Mouse (Mus musculus) limb, embryonic 11.5 days (tissue): ENCODE results near the gene Anxa11. TPM values are rescaled to one million over a fixed set of nuclear protein-coding genes. Genes with fewer than 3 reads are reported as not detected.
"Not testable (repeated sequence)": the region's sequence is repeated elsewhere in the genome, so short reads cannot be mapped to it uniquely, and the experiment has no call there.

ENCODE experiments used
- ATAC-seq: fragments of 200-750 bp; cut with Nextera tagmentation; 2 replicates; pipeline ENCODE4 v1.8.0; 2017; ENCODE audit warnings: low read depth; ENCODE audit not compliant: insufficient number of reproducible peaks, low FRiP score, low TSS enrichment
- DNase-seq: peaks from one replicate; pipeline ENCODE4 v3.0.0-alpha.2; 2015; ENCODE audit warnings: low spot score
- H3K27ac ChIP-seq: fragments of 300-500 bp; sonication (generic); replicated peaks from 2 replicates; pipeline ENCODE4 v1.5.1; 2014; ENCODE audit warnings: low read depth, mild to moderate bottlenecking, low read length
- H3K27me3 ChIP-seq: fragments of 300-500 bp; sonication (generic); 2 replicates; pipeline ENCODE4 v1.6.1; 2014; ENCODE audit warnings: mild to moderate bottlenecking, low read length, mixed read lengths; ENCODE audit not compliant: control insufficient read depth, insufficient read depth
- H3K36me3 ChIP-seq: fragments of 300-500 bp; sonication (generic); 2 replicates; pipeline ENCODE4 v1.6.1; 2014; ENCODE audit warnings: mild to moderate bottlenecking, low read length, moderate library complexity, mixed read lengths; ENCODE audit not compliant: control insufficient read depth, insufficient read depth
- H3K4me1 ChIP-seq: fragments of 300-500 bp; sonication (generic); 2 replicates; pipeline ENCODE4 v1.6.1; 2014; ENCODE audit warnings: low read length, mixed read lengths; ENCODE audit not compliant: control insufficient read depth, insufficient read depth
- H3K4me2 ChIP-seq: fragments of 300-500 bp; sonication (generic); 2 replicates; pipeline ENCODE4 v1.6.1; 2014; ENCODE audit warnings: low read depth, mild to moderate bottlenecking, moderate library complexity; ENCODE audit not compliant: severe bottlenecking
- H3K4me3 ChIP-seq: fragments of 300-500 bp; sonication (generic); 2 replicates; pipeline ENCODE4 v1.5.1; 2014; ENCODE audit warnings: low read depth, low read length
- H3K9ac ChIP-seq: fragments of 300-500 bp; sonication (generic); 2 replicates; pipeline ENCODE4 v1.6.1; 2014; ENCODE audit warnings: mild to moderate bottlenecking, low read length
- H3K9me3 ChIP-seq: fragments of 300-500 bp; sonication (generic); 2 replicates; pipeline ENCODE4 v1.6.1; 2016; ENCODE audit warnings: low read length; ENCODE audit not compliant: control insufficient read depth
- WGBS: fragments of 180-500 bp; shearing (Covaris S2); extraction: QIAGEN DNeasy Blood & Tissue Kit; methylation state at CpG from one replicate; pipeline ENCODE4 v1.1.7; 2014; 5-methylcytosine and 5-hydroxymethylcytosine counted together
- polyA plus RNA-seq: library from polyadenylated mRNA; unstranded; fragments of >200 nt; fragmentation: Nextera tagmentation; extraction: Ambion mirVana; gene quantifications from 2 replicates; pipeline ENCODE4 v1.2.1, GENCODE M21; 2014

Gene Anxa11
- polyA plus RNA-seq, 1 experiment from 2014 or later: 5.0 TPM

- ATAC-seq (no peak), DNase-seq (no peak)
- Histone ChIP-seq H3K4me2 (no peak overlapping the region), H3K36me3 (no peaks in the 10 kb centered on the region), H3K27ac (no peak overlapping the region), H3K27me3 (peaks cover 15% of the 10 kb centered on the region), H3K4me1 (peaks cover 6% of the 10 kb centered on the region; the same call in 1 of the 2 replicates), H3K9me3 (no peaks in the 10 kb centered on the region), H3K9ac (no peak overlapping the region), H3K4me3 (no peak overlapping the region)
- 88% methylated on average over 8 of the region's 8 CpGs for WGBS
Measured at GRCm38 (mm10) chr14:25846516-25846915, 4.6 kb downstream of the Anxa11 start.

GRCm38 (mm10) chr14:25847660-25848059 lies 5.7 kb downstream of the Anxa11 start:
- DNase-seq (no peak), ATAC-seq (no peak)
- peaks cover 4% of the 10 kb centered on the region; the same call in 1 of the 2 replicates for H3K4me1 ChIP-seq
- no peak overlapping the region for H3K4me3 ChIP-seq
- peaks cover 7% of the 10 kb centered on the region for H3K27me3 ChIP-seq
- no peak overlapping the region for H3K4me2 ChIP-seq
- WGBS: 20% methylated on average over 9 of the region's 9 CpGs
- H3K9me3 ChIP-seq: no peaks in the 10 kb centered on the region
- no peaks in the 10 kb centered on the region for H3K36me3 ChIP-seq
- H3K27ac ChIP-seq: no peak overlapping the region
- H3K9ac ChIP-seq: no peak overlapping the region

GRCm38 (mm10) chr14:25848237-25848636 lies 6.3 kb downstream of the Anxa11 start:
- Histone ChIP-seq H3K4me1 (peaks cover 4% of the 10 kb centered on the region; the same call in 1 of the 2 replicates), H3K36me3 (no peaks in the 10 kb centered on the region), H3K4me3 (no peak overlapping the region), H3K9me3 (no peaks in the 10 kb centered on the region), H3K4me2 (no peak overlapping the region), H3K27me3 (peaks cover 2% of the 10 kb centered on the region), H3K9ac (no peak overlapping the region), H3K27ac (no peak overlapping the region)
- DNase-seq: no peak
- WGBS: 84% methylated on average over 6 of the region's 6 CpGs
- no peak for ATAC-seq

GRCm38 (mm10) chr14:25848708-25849107 lies 6.8 kb downstream of the Anxa11 start:
- not testable (repeated sequence) for H3K27me3 ChIP-seq, DNase-seq, H3K9ac ChIP-seq, H3K4me3 ChIP-seq, H3K4me1 ChIP-seq, H3K36me3 ChIP-seq, H3K27ac ChIP-seq, H3K9me3 ChIP-seq, ATAC-seq, H3K4me2 ChIP-seq
- 90% methylated on average over 3 of the region's 4 CpGs for WGBS

- 87% methylated on average over 2 of the region's 2 CpGs for WGBS
- Histone ChIP-seq H3K27ac (no peak overlapping the region), H3K4me2 (no peak overlapping the region), H3K4me3 (no peak overlapping the region), H3K36me3 (no peaks in the 10 kb centered on the region), H3K4me1 (peaks cover 4% of the 10 kb centered on the region; the same call in 1 of the 2 replicates), H3K9ac (no peak overlapping the region), H3K27me3 (no peaks in the 10 kb centered on the region), H3K9me3 (no peaks in the 10 kb centered on the region)
- ATAC-seq (no peak), DNase-seq (no peak)
Measured at GRCm38 (mm10) chr14:25850433-25850832, 8.5 kb downstream of the Anxa11 start.

GRCm38 (mm10) chr14:25851189-25851588 lies 9.2 kb downstream of the Anxa11 start:
- no peak overlapping the region for H3K4me3 ChIP-seq
- 65% methylated on average over 6 of the region's 6 CpGs for WGBS
- no peak overlapping the region for H3K27ac ChIP-seq
- no peaks in the 10 kb centered on the region for H3K9me3 ChIP-seq
- DNase-seq (no peak), ATAC-seq (no peak)
- H3K4me2 ChIP-seq: no peak overlapping the region
- H3K27me3 ChIP-seq: no peaks in the 10 kb centered on the region
- peaks cover 4% of the 10 kb centered on the region; the same call in 1 of the 2 replicates for H3K4me1 ChIP-seq
- H3K36me3 ChIP-seq: no peaks in the 10 kb centered on the region
- no peak overlapping the region for H3K9ac ChIP-seq

- H3K4me3 ChIP-seq: no peak overlapping the region
- H3K27ac ChIP-seq: no peak overlapping the region
- H3K36me3 ChIP-seq: no peaks in the 10 kb centered on the region
- H3K27me3 ChIP-seq: no peaks in the 10 kb centered on the region
- H3K9me3 ChIP-seq: no peaks in the 10 kb centered on the region
- no peak for DNase-seq
- H3K4me1 ChIP-seq: peaks cover 4% of the 10 kb centered on the region; the same call in 1 of the 2 replicates
- H3K9ac ChIP-seq: no peak overlapping the region
- no peak overlapping the region for H3K4me2 ChIP-seq
- ATAC-seq: no peak
- WGBS: 87% methylated on average over 11 of the region's 11 CpGs
Measured at GRCm38 (mm10) chr14:25852121-25852561, 10.2 kb downstream of the Anxa11 start.

- no peak overlapping the region for H3K4me2 ChIP-seq
- WGBS: 78% methylated on average over 6 of the region's 6 CpGs
- no peak overlapping the region for H3K27ac ChIP-seq
- no peaks in the 10 kb centered on the region for H3K36me3 ChIP-seq
- no peak overlapping the region for H3K4me3 ChIP-seq
- no peaks in the 10 kb centered on the region for H3K9me3 ChIP-seq
- no peaks in the 10 kb centered on the region for H3K4me1 ChIP-seq
- H3K9ac ChIP-seq: no peak overlapping the region
- no peaks in the 10 kb centered on the region for H3K27me3 ChIP-seq
- ATAC-seq (no peak), DNase-seq (no peak)
Measured at GRCm38 (mm10) chr14:25853295-25853694, 11.3 kb downstream of the Anxa11 start.
